Mouse (Mus musculus): Measurements from ENCODE around the gene 2810006K23Rik. TPM values are rescaled to one million over a fixed set of nuclear protein-coding genes. Genes with fewer than 3 reads are reported as not detected.
"Not testable (repeated sequence)": the region's sequence is repeated elsewhere in the genome, so short reads cannot be mapped to it uniquely, and the experiment has no call there.

Gene 2810006K23Rik
- polyA plus RNA-seq, 1 experiment from 2014 or later = 16.0 TPM

DNA sequence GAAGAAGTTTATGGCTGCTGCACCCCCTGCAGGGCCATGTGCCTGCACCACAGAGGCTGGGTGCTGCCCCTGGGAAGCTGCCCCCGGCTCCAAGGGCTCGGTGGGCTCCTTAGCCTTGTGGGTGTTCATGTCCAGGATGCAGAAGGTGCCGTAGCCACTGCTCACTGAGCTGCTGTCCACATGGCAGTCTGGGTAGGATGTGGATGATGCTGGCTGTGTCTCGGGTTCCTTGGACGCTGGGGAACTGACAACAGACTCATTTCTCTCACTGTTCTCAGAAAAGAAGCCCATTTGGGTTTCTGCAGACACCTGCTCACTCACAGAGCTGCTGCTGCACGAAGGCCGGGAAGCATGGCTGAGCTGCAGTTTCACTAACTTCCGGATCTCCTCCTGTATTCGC, 12.4 kb upstream of the 2810006K23Rik start:
- peaks cover 92% of the 10 kb centered on the region for H3K36me3 ChIP-seq
- H3K27ac ChIP-seq (replicated peaks) = no peak overlapping the region
- no peaks in the 10 kb centered on the region for H3K27me3 ChIP-seq
- no peaks in the 10 kb centered on the region for H3K4me1 ChIP-seq (replicated peaks)
- H3K4me2 ChIP-seq = no peak overlapping the region
- ATAC-seq (ENCODE audit: low read depth) = no peak
- 89% methylated on average over 9 of the region's 9 CpGs for WGBS
- H3K4me3 ChIP-seq = no peak overlapping the region
- H3K9ac ChIP-seq = no peak overlapping the region
- peaks cover 5% of the 10 kb centered on the region; the same call in 1 of the 2 replicates for H3K9me3 ChIP-seq

DNA sequence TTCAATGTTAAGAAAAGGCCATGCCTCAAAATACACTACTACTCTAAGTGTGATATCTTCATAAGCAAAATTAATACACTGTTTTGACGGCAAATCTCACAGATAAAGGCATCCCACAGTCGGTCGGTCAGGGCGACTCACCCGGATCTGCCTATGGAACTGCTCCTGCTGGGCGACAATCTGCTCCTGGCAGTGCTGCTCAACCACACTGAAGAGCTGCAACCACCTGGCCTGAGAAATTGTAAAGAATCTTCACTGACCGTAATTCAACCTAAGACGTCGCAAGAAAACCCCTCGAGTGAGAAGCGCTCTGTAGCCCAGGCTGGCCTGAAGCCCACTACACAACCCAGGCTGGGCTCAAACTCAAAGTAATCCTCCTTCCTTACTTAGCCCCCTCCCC, 11.9 kb upstream of the 2810006K23Rik start:
- no peak for ATAC-seq (ENCODE audit: low read depth)
- H3K27me3 ChIP-seq = no peaks in the 10 kb centered on the region
- peaks cover 92% of the 10 kb centered on the region for H3K36me3 ChIP-seq
- no peaks in the 10 kb centered on the region for H3K4me1 ChIP-seq (replicated peaks)
- no peak overlapping the region for H3K4me3 ChIP-seq
- WGBS = 86% methylated on average over 11 of the region's 11 CpGs
- H3K27ac ChIP-seq (replicated peaks) = no peak overlapping the region
- H3K9ac ChIP-seq = no peak overlapping the region
- H3K9me3 ChIP-seq = peaks cover 5% of the 10 kb centered on the region; the same call in 1 of the 2 replicates
- H3K4me2 ChIP-seq = no peak overlapping the region

DNA sequence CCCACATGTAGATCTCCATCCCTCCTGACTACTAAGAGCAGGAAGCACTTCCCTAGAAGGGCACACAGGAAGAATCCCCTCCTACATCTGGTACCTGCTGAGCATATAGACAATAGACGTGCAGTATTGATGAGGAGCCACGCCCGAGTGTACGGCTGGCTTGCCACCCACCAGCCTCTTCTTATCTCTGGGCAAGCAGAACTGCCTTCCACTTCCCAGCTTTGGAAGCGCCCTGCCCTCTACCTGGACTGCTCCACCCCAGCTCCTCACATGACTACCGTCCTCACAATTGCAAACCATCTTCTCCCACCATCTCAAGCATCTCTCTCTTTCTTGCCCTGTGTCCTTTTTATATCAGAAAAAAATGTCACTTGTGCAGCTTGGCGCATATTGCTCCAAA, 10.2 kb upstream of the 2810006K23Rik start:
- Histone ChIP-seq H3K9me3 (peaks cover under 1% of the 10 kb centered on the region; the same call in 1 of the 2 replicates), H3K27me3 (no peaks in the 10 kb centered on the region), H3K4me3 (no peak overlapping the region), H3K27ac (replicated peaks) (no peak overlapping the region), H3K4me1 (replicated peaks) (no peaks in the 10 kb centered on the region), H3K9ac (no peak overlapping the region), H3K36me3 (peaks cover 90% of the 10 kb centered on the region), H3K4me2 (no peak overlapping the region)
- 93% methylated on average over 7 of the region's 7 CpGs for WGBS
- ATAC-seq (ENCODE audit: low read depth) = no peak

DNA sequence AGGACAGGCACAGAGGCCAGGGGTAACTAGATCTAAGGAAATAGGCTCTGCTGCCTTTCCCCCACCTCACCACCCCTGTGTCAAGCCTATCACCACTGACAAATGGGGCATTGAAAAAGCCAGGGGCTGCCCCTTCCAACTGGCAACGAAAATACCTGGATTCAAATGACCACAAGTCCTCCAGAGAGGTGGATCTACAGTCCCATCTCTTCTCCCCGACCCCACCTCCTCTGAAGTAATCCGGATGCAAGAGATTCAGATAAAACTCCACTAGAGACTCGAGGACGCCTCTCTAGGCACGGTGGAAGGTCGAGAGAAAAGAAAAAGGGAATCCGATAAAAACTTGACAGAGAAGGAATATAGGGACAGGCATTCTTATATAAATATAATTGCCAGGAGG, 1.1 kb upstream of the 2810006K23Rik start:
- H3K27ac ChIP-seq (replicated peaks) = peak overlapping the region; percentile 98
- peak overlapping the region; percentile 91 for H3K9ac ChIP-seq
- H3K4me3 ChIP-seq = peak overlapping the region; percentile 67
- 3% methylated on average over 8 of the region's 8 CpGs for WGBS
- peaks cover 26% of the 10 kb centered on the region for H3K36me3 ChIP-seq
- H3K4me2 ChIP-seq = peak overlapping the region; percentile 91
- H3K9me3 ChIP-seq = no peaks in the 10 kb centered on the region
- no peak for ATAC-seq (ENCODE audit: low read depth)
- H3K4me1 ChIP-seq (replicated peaks) = peaks cover 25% of the 10 kb centered on the region
- no peaks in the 10 kb centered on the region for H3K27me3 ChIP-seq

DNA sequence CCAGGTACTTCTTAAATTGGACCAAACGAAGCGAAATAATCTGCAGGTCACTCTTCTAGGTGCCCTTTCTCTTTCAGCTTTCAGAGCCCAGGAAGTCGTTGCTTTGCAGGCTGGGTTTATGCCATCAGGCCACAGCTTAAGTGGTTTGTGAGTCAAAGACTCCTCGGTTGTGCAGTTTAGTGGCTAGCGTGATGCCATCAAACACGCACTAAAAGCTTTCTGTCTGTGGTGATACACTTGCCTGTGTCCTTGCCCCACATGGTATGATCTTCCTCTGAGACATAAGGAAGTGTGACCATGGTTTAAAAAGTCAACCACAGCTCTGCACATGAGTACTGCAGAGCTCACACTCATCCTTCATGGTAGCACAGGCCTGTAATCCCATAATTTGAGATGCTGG, 2.2 kb downstream of the 2810006K23Rik start:
- ATAC-seq (ENCODE audit: low read depth) = no peak
- H3K9ac ChIP-seq = no peak overlapping the region
- 94% methylated on average over 6 of the region's 6 CpGs for WGBS

DNA sequence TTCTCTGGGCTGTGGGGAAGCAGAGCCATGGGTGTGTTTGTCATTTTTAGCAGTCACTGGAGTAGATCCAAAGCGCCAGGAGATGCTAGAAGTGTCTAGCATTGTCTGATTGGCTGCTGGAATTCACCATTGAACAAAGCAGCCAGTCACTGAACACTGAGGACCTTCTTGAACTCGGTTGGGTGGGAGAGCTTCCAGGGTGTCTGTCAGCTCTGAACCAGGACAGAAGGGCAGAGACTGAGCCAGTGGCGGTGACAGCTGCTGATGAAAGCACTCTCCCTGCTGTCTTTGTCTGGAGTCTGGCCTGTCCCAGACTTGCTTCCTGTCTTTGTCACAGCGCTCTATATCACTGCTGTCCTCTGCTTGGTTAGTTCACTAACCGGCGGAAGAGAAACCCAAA, 6.5 kb downstream of the 2810006K23Rik start:
- Histone ChIP-seq H3K4me1 (replicated peaks) (peaks cover 64% of the 10 kb centered on the region), H3K4me2 (peak overlapping the region; percentile 30; the same call in 1 of the 2 replicates), H3K27ac (replicated peaks) (peak overlapping the region; percentile 93), H3K27me3 (no peaks in the 10 kb centered on the region), H3K4me3 (no peak overlapping the region), H3K36me3 (no peaks in the 10 kb centered on the region), H3K9ac (peak overlapping the region; percentile 54; the same call in 1 of the 2 replicates), H3K9me3 (no peaks in the 10 kb centered on the region)
- peak; percentile 89 for ATAC-seq (ENCODE audit: low read depth)
- 4% methylated on average over 6 of the region's 6 CpGs for WGBS

More for the DNA sequence above, 2.2 kb downstream of the 2810006K23Rik start:
- peaks cover 55% of the 10 kb centered on the region for H3K4me1 ChIP-seq (replicated peaks)
- no peaks in the 10 kb centered on the region for H3K27me3 ChIP-seq
- no peak overlapping the region for H3K27ac ChIP-seq (replicated peaks)
- no peak overlapping the region for H3K4me2 ChIP-seq
- no peaks in the 10 kb centered on the region for H3K9me3 ChIP-seq
- H3K4me3 ChIP-seq = no peak overlapping the region
- H3K36me3 ChIP-seq = no peaks in the 10 kb centered on the region

DNA sequence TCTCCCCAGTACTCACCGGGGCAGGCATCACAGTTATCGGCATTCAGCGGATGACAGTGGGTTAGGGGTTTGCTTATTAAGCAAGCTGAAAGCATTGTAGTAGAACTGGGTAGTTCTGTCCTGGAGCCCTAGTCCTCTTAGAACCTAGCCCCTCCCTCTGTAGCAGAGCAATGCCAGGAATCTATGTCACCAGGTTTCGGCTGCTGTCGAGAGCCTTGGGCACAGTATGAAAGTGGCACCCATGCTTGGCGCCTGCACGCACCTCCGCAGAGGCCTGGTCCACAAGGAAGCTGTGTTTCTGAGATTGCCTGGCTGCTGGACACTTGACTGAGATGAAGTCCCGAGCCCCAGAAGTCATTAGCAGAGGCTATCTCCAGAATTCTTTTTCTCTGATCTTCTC, 9.2 kb downstream of the 2810006K23Rik start:
- Histone ChIP-seq H3K9ac (no peak overlapping the region; the same call in 1 of the 2 replicates), H3K36me3 (no peaks in the 10 kb centered on the region), H3K4me3 (no peak overlapping the region), H3K4me2 (no peak overlapping the region), H3K27ac (replicated peaks) (0 out of 2 replicates have a peak overlapping the region, but pooled peaks have one; percentile 73), H3K4me1 (replicated peaks) (peaks cover 72% of the 10 kb centered on the region), H3K27me3 (no peaks in the 10 kb centered on the region), H3K9me3 (no peaks in the 10 kb centered on the region)
- WGBS = 80% methylated on average over 9 of the region's 9 CpGs
- no peak for ATAC-seq (ENCODE audit: low read depth)

DNA sequence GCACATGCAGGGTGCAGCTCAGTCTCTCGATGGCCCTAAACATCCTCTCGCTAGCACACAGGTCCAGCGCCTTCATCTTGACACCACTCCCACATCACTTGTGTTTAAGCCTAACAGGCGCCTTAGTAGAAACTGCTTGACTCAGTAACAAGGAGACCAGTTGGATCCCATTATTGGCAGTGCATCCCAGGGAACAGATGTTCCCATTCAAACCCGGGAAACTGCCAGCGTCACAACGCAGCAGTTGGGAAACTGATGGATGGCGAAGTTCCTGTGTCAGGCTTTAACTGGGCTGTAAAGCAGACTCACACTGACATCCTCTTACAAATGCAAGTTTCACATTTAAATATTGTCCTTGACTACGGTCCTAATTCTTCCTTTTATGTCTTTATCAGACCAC, 10.0 kb downstream of the 2810006K23Rik start:
- Histone ChIP-seq H3K4me2 (no peak overlapping the region), H3K36me3 (no peaks in the 10 kb centered on the region), H3K9me3 (no peaks in the 10 kb centered on the region), H3K27ac (replicated peaks) (peak overlapping the region; percentile 73), H3K4me1 (replicated peaks) (peaks cover 64% of the 10 kb centered on the region), H3K9ac (no peak overlapping the region), H3K4me3 (no peak overlapping the region), H3K27me3 (no peaks in the 10 kb centered on the region)
- 18% methylated on average over 9 of the region's 9 CpGs for WGBS
- no peak for ATAC-seq (ENCODE audit: low read depth)

DNA sequence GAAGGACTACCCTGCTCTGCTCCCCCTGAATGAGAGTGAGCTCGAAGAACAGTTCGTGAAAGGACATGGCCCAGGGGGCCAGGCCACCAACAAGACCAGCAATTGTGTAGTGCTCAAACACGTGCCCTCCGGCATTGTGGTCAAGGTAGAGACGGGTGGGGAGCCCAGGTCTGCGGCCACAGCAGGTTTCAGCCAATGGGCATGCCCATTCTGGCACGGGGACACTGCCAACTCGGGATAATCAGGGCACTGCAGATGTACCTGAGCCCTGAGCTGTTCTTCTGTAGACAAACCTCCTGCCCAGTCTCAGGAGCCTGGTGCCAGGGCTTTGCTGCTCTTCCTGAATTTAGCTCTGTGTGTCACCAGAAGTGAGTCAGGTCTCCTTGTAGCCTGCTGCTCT, 10.9 kb downstream of the 2810006K23Rik start:
- peaks cover 7% of the 10 kb centered on the region; the same call in 1 of the 2 replicates for H3K36me3 ChIP-seq
- no peak overlapping the region for H3K4me3 ChIP-seq
- 82% methylated on average over 8 of the region's 8 CpGs for WGBS
- ATAC-seq (ENCODE audit: low read depth) = no peak
- no peaks in the 10 kb centered on the region for H3K9me3 ChIP-seq
- no peaks in the 10 kb centered on the region for H3K27me3 ChIP-seq
- peaks cover 57% of the 10 kb centered on the region for H3K4me1 ChIP-seq (replicated peaks)
- peak overlapping the region; percentile 73 for H3K27ac ChIP-seq (replicated peaks)
- no peak overlapping the region for H3K9ac ChIP-seq
- H3K4me2 ChIP-seq = no peak overlapping the region

DNA sequence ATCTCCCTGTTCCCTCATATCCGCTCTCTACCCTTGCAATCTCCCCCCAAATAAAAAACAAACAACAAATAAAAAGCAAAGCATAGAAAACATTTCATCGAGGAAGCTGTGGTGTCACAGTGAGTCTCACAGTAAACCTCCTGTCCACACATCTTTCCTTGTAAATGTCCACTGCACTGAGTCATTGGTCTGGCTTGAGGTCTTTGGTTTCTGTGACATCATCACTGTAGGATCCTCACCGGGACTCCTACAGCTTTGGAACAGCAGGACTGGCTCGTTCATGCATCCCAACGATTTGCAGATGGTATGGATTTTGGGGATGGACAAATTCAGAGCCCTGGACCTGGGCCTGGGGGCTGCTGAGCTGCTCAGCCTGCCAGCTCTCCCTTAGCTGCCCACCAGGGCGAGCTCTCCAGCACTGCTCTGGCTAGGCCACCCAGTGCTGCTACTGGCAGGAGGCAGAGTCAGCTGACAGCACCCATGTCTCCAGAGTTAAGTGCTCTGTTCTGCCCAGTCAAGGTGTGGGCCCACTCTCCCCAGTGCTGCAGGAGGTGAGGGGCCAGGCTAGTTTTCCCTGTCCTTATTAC, 14.0 kb downstream of the 2810006K23Rik start:
- peak; percentile 38; the same call in 1 of the 2 replicates for ATAC-seq (ENCODE audit: low read depth)
- peaks cover 31% of the 10 kb centered on the region for H3K36me3 ChIP-seq
- H3K9ac ChIP-seq; H3K27me3 ChIP-seq; H3K4me3 ChIP-seq; H3K9me3 ChIP-seq; H3K4me2 ChIP-seq; H3K27ac ChIP-seq (replicated peaks): not testable (repeated sequence)
- peaks cover 38% of the 10 kb centered on the region for H3K4me1 ChIP-seq (replicated peaks)
- WGBS = 79% methylated on average over 6 of the region's 6 CpGs

DNA sequence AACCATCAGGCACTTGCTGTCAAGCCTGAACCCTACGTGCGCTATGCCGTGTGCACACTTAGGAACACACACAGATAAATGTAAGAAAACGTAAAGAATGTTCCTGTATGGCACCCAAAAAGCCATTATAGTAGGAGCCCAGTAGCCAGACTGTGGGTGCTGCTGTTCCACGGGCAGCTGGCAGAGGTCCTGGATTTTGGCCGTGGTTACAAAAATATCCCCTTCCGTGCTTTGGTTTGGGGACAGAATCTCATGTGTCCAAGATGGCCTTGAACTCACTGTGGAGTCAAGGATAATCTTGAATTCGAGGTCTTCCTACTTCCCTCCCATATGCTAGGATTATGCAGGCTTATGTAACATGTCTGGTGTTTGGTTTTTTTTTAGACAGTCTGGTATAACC, 15.0 kb downstream of the 2810006K23Rik start:
- Histone ChIP-seq H3K36me3 (peaks cover 34% of the 10 kb centered on the region), H3K27me3 (no peaks in the 10 kb centered on the region), H3K9ac (no peak overlapping the region), H3K9me3 (no peaks in the 10 kb centered on the region), H3K4me2 (no peak overlapping the region), H3K27ac (replicated peaks) (no peak overlapping the region), H3K4me3 (no peak overlapping the region), H3K4me1 (replicated peaks) (peaks cover 27% of the 10 kb centered on the region)
- ATAC-seq (ENCODE audit: low read depth) = no peak
- 83% methylated on average over 8 of the region's 8 CpGs for WGBS

DNA sequence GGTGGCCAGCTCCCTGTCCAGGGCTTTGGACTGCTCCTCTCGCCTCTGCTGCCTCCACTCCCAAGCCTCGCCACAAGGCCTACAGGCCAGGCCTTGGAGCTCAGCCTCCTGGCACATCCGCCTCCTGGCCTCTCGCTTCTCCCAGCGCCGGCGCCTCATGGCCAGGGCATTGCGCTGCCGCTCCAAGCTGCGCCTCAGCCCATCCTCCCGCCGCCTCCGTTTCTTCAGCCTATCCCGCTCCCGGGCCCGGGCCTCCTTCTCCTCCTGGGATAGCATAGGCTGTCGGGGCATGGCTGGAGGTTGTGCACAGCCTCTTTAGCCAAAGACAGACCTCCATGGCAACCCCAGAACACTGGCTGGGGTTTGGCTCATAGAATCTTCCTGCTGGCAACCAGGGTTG, 21.3 kb downstream of the 2810006K23Rik start:
- H3K9ac ChIP-seq = peak overlapping the region; percentile 99; the same call in 1 of the 2 replicates
- peaks cover 50% of the 10 kb centered on the region for H3K4me1 ChIP-seq (replicated peaks)
- no peaks in the 10 kb centered on the region for H3K27me3 ChIP-seq
- peak overlapping the region; percentile 93 for H3K4me2 ChIP-seq
- H3K4me3 ChIP-seq = peak overlapping the region; percentile 82; the same call in 1 of the 2 replicates
- peak overlapping the region; percentile 100 for H3K27ac ChIP-seq (replicated peaks)
- no peak for ATAC-seq (ENCODE audit: low read depth)
- peaks cover 44% of the 10 kb centered on the region for H3K36me3 ChIP-seq
- H3K9me3 ChIP-seq = no peaks in the 10 kb centered on the region
- WGBS = 89% methylated on average over 17 of the region's 17 CpGs

DNA sequence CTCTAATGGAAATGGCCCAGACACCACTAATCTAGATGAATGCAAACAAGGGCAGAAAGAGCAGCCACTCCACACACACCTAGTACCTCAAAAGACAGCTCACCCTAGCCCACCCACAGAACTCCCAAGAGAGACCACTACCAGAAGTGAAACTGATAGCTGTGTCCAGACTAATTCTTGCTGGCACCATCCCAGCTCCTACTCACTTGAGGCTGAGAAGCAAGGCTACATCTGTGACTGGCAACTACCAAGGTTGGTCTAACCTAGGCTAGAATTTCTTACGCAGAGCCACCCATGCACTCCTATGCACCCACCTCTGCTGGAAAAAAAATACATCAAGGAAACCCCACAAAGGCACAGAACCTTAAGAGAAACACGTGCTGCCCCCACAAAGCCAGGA, 22.5 kb downstream of the 2810006K23Rik start:
- Histone ChIP-seq H3K9me3 (no peaks in the 10 kb centered on the region), H3K4me1 (replicated peaks) (peaks cover 53% of the 10 kb centered on the region), H3K27me3 (no peaks in the 10 kb centered on the region), H3K4me3 (peak overlapping the region; percentile 82), H3K36me3 (peaks cover 34% of the 10 kb centered on the region), H3K27ac (replicated peaks) (peak overlapping the region; percentile 100), H3K9ac (peak overlapping the region; percentile 99), H3K4me2 (peak overlapping the region; percentile 93)
- WGBS = 74% methylated on average over 2 of the region's 2 CpGs
- no peak for ATAC-seq (ENCODE audit: low read depth)

All from neural tube, embryonic 13.5 days (tissue).